ENCODE assay signal across 9 mouse cellular contexts in the genomic region with DNA sequence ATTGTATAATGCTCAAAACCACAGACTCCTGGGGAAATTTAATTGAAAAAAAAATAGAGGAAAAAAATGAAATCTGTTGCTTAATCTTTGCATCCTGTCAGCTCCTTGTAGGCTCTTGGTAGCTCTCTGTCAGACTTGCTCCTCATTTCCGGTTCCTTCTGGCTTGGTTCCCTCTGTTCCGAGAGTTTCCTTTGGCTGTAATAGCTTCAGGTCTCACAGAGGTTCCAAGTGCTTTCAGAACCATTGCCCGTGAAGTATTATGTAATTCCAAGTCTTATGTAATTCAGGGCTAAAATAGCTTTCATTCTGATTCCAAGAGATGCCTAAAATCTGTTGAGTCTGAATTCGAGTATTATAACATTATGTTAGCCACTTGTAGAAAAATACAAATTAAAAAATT.
DNase-seq lines count a peak whose midpoint lies in the region; ATAC-seq lines count a peak whose summit lies in the region.
"Had no signal": no experiment of that assay in that cellular context is flagged by ENCODE, and none has a peak within 500 bp of the region (broad histone marks: within the 10 kb centered on the region; RNA-seq: fewer than 3 reads in every experiment).

No protein-coding gene starts in this region.

- H3K4me2 ChIP-seq in embryonic facial prominence, embryonic 14.5 days (ENCODE audit: low read depth, low read length): no peak overlapping the region
- H3K4me2 ChIP-seq in lung, embryonic 16.5 days (ENCODE audit: low read depth, low read length): no peak overlapping the region
- H3K4me2 ChIP-seq: limb, embryonic 12.5 days had no signal

- no peaks in the 10 kb centered on the region for H3K4me1 ChIP-seq in embryonic facial prominence, embryonic 14.5 days (ENCODE audit: control insufficient read depth, insufficient read depth, low read length)
- H3K4me1 ChIP-seq in embryonic facial prominence, embryonic 10.5 days: no peaks in the 10 kb centered on the region
- peaks cover 5% of the 10 kb centered on the region; the same call in 1 of the 2 replicates for H3K4me1 ChIP-seq in lung, embryonic 16.5 days (replicated peaks; ENCODE audit: control insufficient read depth, insufficient read depth, low read length)
- H3K4me1 ChIP-seq: limb, embryonic 12.5 days had no signal

- no peaks in the 10 kb centered on the region for H3K27me3 ChIP-seq in embryonic facial prominence, embryonic 14.5 days (replicated peaks; ENCODE audit: control insufficient read depth, insufficient read depth, low read length)
- no peaks in the 10 kb centered on the region for H3K27me3 ChIP-seq in embryonic facial prominence, embryonic 10.5 days (replicated peaks; ENCODE audit: low read depth, poor library complexity, severe bottlenecking)
- H3K27me3 ChIP-seq in lung, embryonic 16.5 days (ENCODE audit: control insufficient read depth, insufficient read depth, low read depth, low read length): no peaks in the 10 kb centered on the region
- H3K27me3 ChIP-seq: limb, embryonic 12.5 days had no signal

- H3K27ac ChIP-seq in embryonic facial prominence, embryonic 14.5 days (replicated peaks; ENCODE audit: low read depth, low read length): no peak overlapping the region
- H3K27ac ChIP-seq in embryonic facial prominence, embryonic 10.5 days (replicated peaks): no peak overlapping the region
- no peak overlapping the region for H3K27ac ChIP-seq in lung, embryonic 16.5 days (ENCODE audit: low read length)
- H3K27ac ChIP-seq: limb, embryonic 12.5 days had no signal

- no peaks in the 10 kb centered on the region for H3K36me3 ChIP-seq in embryonic facial prominence, embryonic 14.5 days (ENCODE audit: control insufficient read depth, insufficient read depth, low read length)
- H3K36me3 ChIP-seq in embryonic facial prominence, embryonic 10.5 days (replicated peaks): no peaks in the 10 kb centered on the region
- H3K36me3 ChIP-seq in lung, embryonic 16.5 days (ENCODE audit: control insufficient read depth, insufficient read depth, low read length): no peaks in the 10 kb centered on the region
- H3K36me3 ChIP-seq: limb, embryonic 12.5 days had no signal

- ATAC-seq in embryonic facial prominence, embryonic 14.5 days (ENCODE audit: low read depth): no peak
- ATAC-seq in lung, embryonic 16.5 days (ENCODE audit: low read depth): peak; percentile 92

- 0 out of 2 replicates have a peak, but pooled peaks cover 8% of the 10 kb centered on the region for H3K9me3 ChIP-seq in embryonic facial prominence, embryonic 14.5 days (ENCODE audit: control insufficient read depth, low read length)
- H3K9me3 ChIP-seq in embryonic facial prominence, embryonic 10.5 days: no peaks in the 10 kb centered on the region
- H3K9me3 ChIP-seq in lung, embryonic 16.5 days (ENCODE audit: control insufficient read depth, low read length): no peaks in the 10 kb centered on the region
- H3K9me3 ChIP-seq: limb, embryonic 12.5 days had no signal

- DNase-seq in embryonic facial prominence, embryonic 14.5 days (ENCODE audit: low spot score): peak; percentile 74
- DNase-seq in embryonic facial prominence, embryonic 10.5 days (ENCODE audit: low spot score): no peak
- peak; percentile 64 for DNase-seq in Muller cell, postnatal 12 days (ENCODE audit: inconsistent ontology term)
- peak; percentile 74 for DNase-seq in fibroblast of lung, adult 2 months (ENCODE audit: low read depth)
- peak; percentile 59 for DNase-seq in kidney, postnatal 10 days
- DNase-seq in thymus, postnatal 0 days (ENCODE audit: low spot score): no peak
- DNase-seq in T-cell, adult 2 months (ENCODE audit: low spot score): no peak

- H3K9ac ChIP-seq in embryonic facial prominence, embryonic 14.5 days (ENCODE audit: low read depth, low read length): no peak overlapping the region
- H3K9ac ChIP-seq in lung, embryonic 16.5 days (ENCODE audit: low read length): no peak overlapping the region
- H3K9ac ChIP-seq: limb, embryonic 12.5 days had no signal

- H3K4me3 ChIP-seq in embryonic facial prominence, embryonic 14.5 days (ENCODE audit: low read depth, low read length): no peak overlapping the region
- no peak overlapping the region for H3K4me3 ChIP-seq in embryonic facial prominence, embryonic 10.5 days
- no peak overlapping the region for H3K4me3 ChIP-seq in lung, embryonic 16.5 days (ENCODE audit: low read length)
- H3K4me3 ChIP-seq: limb, embryonic 12.5 days had no signal

- whole genome bisulfite sequencing in embryonic facial prominence, embryonic 14.5 days: 35% methylated on average over 4 of the region's 4 CpGs
- WGBS in embryonic facial prominence, embryonic 10.5 days: 83% methylated on average over 4 of the region's 4 CpGs
- 37% methylated on average over 4 of the region's 4 CpGs for WGBS in lung, embryonic 16.5 days

Comparison
In these comparisons a context has a peak if more than half of its experiments do, and no peak if none do; other contexts are left out.
1. DNase-seq: peak in embryonic facial prominence, embryonic 14.5 days (single experiment), Muller cell, postnatal 12 days (single experiment), fibroblast of lung, adult 2 months (single experiment) and kidney, postnatal 10 days (single experiment); none in embryonic facial prominence, embryonic 10.5 days (single experiment), thymus, postnatal 0 days (single experiment) and T-cell, adult 2 months (single experiment).